Mouse (Mus musculus) right cerebral cortex, postnatal 25 days (tissue): ENCODE data around the gene Pdia5.
A peak's percentile ranks its signal among the peaks of the same experiment; 100 is the strongest.

ENCODE experiments used
- DNase-seq: peaks from one replicate; pipeline ENCODE4 v3.0.0; 2022

Pdia5 gene

GRCm38 (mm10) chr16:35431608-35432007, 59.1 kb downstream of the Pdia5 start:
- DNase-seq: peak; percentile 20

- no peak for DNase-seq
Measured at GRCm38 (mm10) chr16:35424926-35425325, 65.7 kb downstream of the Pdia5 start.

GRCm38 (mm10) chr16:35423250-35424139, 67.2 kb downstream of the Pdia5 start:
- no peak for DNase-seq

GRCm38 (mm10) chr16:35422705-35423104, 68.0 kb downstream of the Pdia5 start:
- DNase-seq: no peak

- DNase-seq: no peak
Measured at GRCm38 (mm10) chr16:35422141-35422540, 68.5 kb downstream of the Pdia5 start.

GRCm38 (mm10) chr16:35414616-35415015, 76.1 kb downstream of the Pdia5 start:
- DNase-seq: no peak

GRCm38 (mm10) chr16:35406706-35407105, 84.0 kb downstream of the Pdia5 start:
- DNase-seq: no peak

- DNase-seq: no peak
Measured at GRCm38 (mm10) chr16:35406166-35406565, 84.5 kb downstream of the Pdia5 start.

- DNase-seq: no peak
Measured at GRCm38 (mm10) chr16:35405348-35406080, 85.2 kb downstream of the Pdia5 start.

GRCm38 (mm10) chr16:35404864-35405263, 85.8 kb downstream of the Pdia5 start:
- DNase-seq: no peak

- DNase-seq: no peak
Measured at GRCm38 (mm10) chr16:35403891-35404290, 86.8 kb downstream of the Pdia5 start.

GRCm38 (mm10) chr16:35403356-35403755, 87.3 kb downstream of the Pdia5 start:
- DNase-seq: no peak

- DNase-seq: no peak
Measured at GRCm38 (mm10) chr16:35392813-35393212, 97.9 kb downstream of the Pdia5 start.

GRCm38 (mm10) chr16:35385654-35386053, 105.0 kb downstream of the Pdia5 start:
- no peak for DNase-seq

- DNase-seq: no peak
Measured at GRCm38 (mm10) chr16:35380048-35380447, 110.6 kb downstream of the Pdia5 start.

- no peak for DNase-seq
Measured at GRCm38 (mm10) chr16:35379344-35379743, 111.3 kb downstream of the Pdia5 start.

GRCm38 (mm10) chr16:35364063-35364428, 126.6 kb downstream of the Pdia5 start:
- no peak for DNase-seq

GRCm38 (mm10) chr16:35363150-35364062, 127.3 kb downstream of the Pdia5 start, which contains the start of gene Sec22a:
Sec22a (minus strand) TSS chr16:35363918.
- DNase-seq: peak; percentile 94

- no peak for DNase-seq
Measured at GRCm38 (mm10) chr16:35362221-35362620, 128.5 kb downstream of the Pdia5 start.

GRCm38 (mm10) chr16:35360593-35360992, 130.1 kb downstream of the Pdia5 start:
- DNase-seq: peak; percentile 8

GRCm38 (mm10) chr16:35357449-35357848, 133.2 kb downstream of the Pdia5 start:
- DNase-seq: no peak
